ENCODE assay signal across 12 mouse cellular contexts in genomic region chr3:28467871-28468285, GRCm38 (mm10).
DNase-seq lines count a peak whose midpoint lies in the region; ATAC-seq and TF ChIP-seq lines count a peak whose summit lies in the region.
"Had no signal": no experiment of that assay in that cellular context is flagged by ENCODE, and none has a peak within 500 bp of the region (broad histone marks: within the 10 kb centered on the region; RNA-seq: fewer than 3 reads in every experiment).

No protein-coding gene starts in this region.

- H3K9ac ChIP-seq in heart, embryonic 12.5 days, result no peak overlapping the region
- no peak overlapping the region for H3K9ac ChIP-seq in lung, embryonic 14.5 days
- H3K9ac ChIP-seq: limb, embryonic 15.5 days had no signal

- no peak for TF ChIP-seq POLR2A in small intestine, adult 2 months (IDR thresholded peaks at IDR 0.05; ENCODE audit: low read depth, low read length)

- no peaks in the 10 kb centered on the region for H3K9me3 ChIP-seq in heart, embryonic 12.5 days (replicated peaks)
- no peaks in the 10 kb centered on the region for H3K9me3 ChIP-seq in lung, embryonic 14.5 days (ENCODE audit: low read depth, low read length)
- H3K9me3 ChIP-seq: G1E; limb, embryonic 15.5 days; megakaryocyte, embryonic 14.5 days had no signal

- H3K4me3 ChIP-seq in heart, embryonic 12.5 days, result no peak overlapping the region
- no peak overlapping the region for H3K4me3 ChIP-seq in lung, embryonic 14.5 days (ENCODE audit: low read depth, low read length)
- H3K4me3 ChIP-seq in small intestine, adult 2 months (ENCODE audit: low read depth, low read length), result no peak overlapping the region
- H3K4me3 ChIP-seq: limb, embryonic 15.5 days; megakaryocyte, embryonic 14.5 days had no signal

- H3K27ac ChIP-seq in heart, embryonic 12.5 days (ENCODE audit: poor library complexity, severe bottlenecking), result no peak overlapping the region
- H3K27ac ChIP-seq in lung, embryonic 14.5 days (ENCODE audit: low read depth), result no peak overlapping the region; the same call in 1 of the 2 replicates
- H3K27ac ChIP-seq in small intestine, adult 2 months (ENCODE audit: insufficient read depth, low read depth, low read length), result peak overlapping the region; percentile 70; the same call in 1 of the 2 replicates
- H3K27ac ChIP-seq: limb, embryonic 15.5 days had no signal

- ATAC-seq in heart, embryonic 12.5 days (ENCODE audit: insufficient number of reproducible peaks, low FRiP score), result no peak
- peak; percentile 58; the same call in 1 of the 2 replicates for ATAC-seq in lung, embryonic 14.5 days (ENCODE audit: insufficient read depth)

- no peak overlapping the region for H3K4me2 ChIP-seq in heart, embryonic 12.5 days
- H3K4me2 ChIP-seq in lung, embryonic 14.5 days, result no peak overlapping the region
- H3K4me2 ChIP-seq: limb, embryonic 15.5 days had no signal

- DNase-seq in heart, adult 11 months, result peak; percentile 93
- DNase-seq in lung, embryonic 14.5 days, result peak; percentile 31
- DNase-seq in lung, postnatal 10 days, result no peak
- peak; percentile 71 for DNase-seq in fat pad, adult 2 months (ENCODE audit: extremely low read depth, low read depth, low spot score)
- DNase-seq in frontal cortex, postnatal 14 days (ENCODE audit: low spot score in 2 of 2), result no peak
- DNase-seq in right cerebral cortex, postnatal 25 days, result no peak
- DNase-seq: cerebellum, postnatal 10 days had no signal

- H3K27me3 ChIP-seq in heart, embryonic 12.5 days (replicated peaks), result no peaks in the 10 kb centered on the region
- H3K27me3 ChIP-seq in lung, embryonic 14.5 days (ENCODE audit: insufficient read depth, low read length), result no peaks in the 10 kb centered on the region
- H3K27me3 ChIP-seq in small intestine, adult 2 months (ENCODE audit: control insufficient read depth, insufficient read depth, low read length), result no peaks in the 10 kb centered on the region
- H3K27me3 ChIP-seq: limb, embryonic 15.5 days; megakaryocyte, embryonic 14.5 days had no signal

- H3K4me1 ChIP-seq in heart, embryonic 12.5 days (replicated peaks), result 0 out of 2 replicates have a peak, but pooled peaks cover 4% of the 10 kb centered on the region
- H3K4me1 ChIP-seq in lung, embryonic 14.5 days (ENCODE audit: insufficient read depth), result no peaks in the 10 kb centered on the region
- peaks cover 7% of the 10 kb centered on the region; the same call in 1 of the 2 replicates for H3K4me1 ChIP-seq in small intestine, adult 2 months (ENCODE audit: control insufficient read depth, insufficient read depth, insufficient read length, low read length)
- H3K4me1 ChIP-seq: limb, embryonic 15.5 days had no signal

- 53% methylated on average over 4 of the region's 4 CpGs for WGBS in heart, embryonic 12.5 days
- WGBS in lung, embryonic 14.5 days, result 52% methylated on average over 4 of the region's 4 CpGs
- WGBS in small intestine, adult 2 months, result 32% methylated on average over 4 of the region's 4 CpGs

- TF ChIP-seq CTCF in lung, embryonic 14.5 days (IDR thresholded peaks at IDR 0.05; ENCODE audit: low read depth), result no peak
- TF ChIP-seq CTCF in small intestine, adult 2 months (IDR thresholded peaks at IDR 0.05; ENCODE audit: extremely low read depth, insufficient read length, insufficient replicate concordance, low read depth, low read length), result no peak

- no peaks in the 10 kb centered on the region for H3K36me3 ChIP-seq in heart, embryonic 12.5 days
- no peaks in the 10 kb centered on the region for H3K36me3 ChIP-seq in lung, embryonic 14.5 days (ENCODE audit: insufficient read depth)
- no peaks in the 10 kb centered on the region for H3K36me3 ChIP-seq in small intestine, adult 2 months (ENCODE audit: control insufficient read depth, insufficient read depth, low read length)
- H3K36me3 ChIP-seq: G1E; limb, embryonic 15.5 days had no signal

Comparison
In these comparisons a context has a peak if more than half of its experiments do, and no peak if none do; other contexts are left out.
1. DNase-seq: peak in heart, adult 11 months (single experiment), lung, embryonic 14.5 days (single experiment) and fat pad, adult 2 months (single experiment); none in lung, postnatal 10 days (single experiment), frontal cortex, postnatal 14 days (0 of 2) and right cerebral cortex, postnatal 25 days (single experiment).